Mouse (Mus musculus) urinary bladder, postnatal 25 days (tissue): Measurements from ENCODE around the gene Hk3.

Experiments used
- DNase-seq: peaks from one replicate; pipeline ENCODE4 v3.0.0; 2022; ENCODE audit warnings: low spot score

Hk3 gene

DNA sequence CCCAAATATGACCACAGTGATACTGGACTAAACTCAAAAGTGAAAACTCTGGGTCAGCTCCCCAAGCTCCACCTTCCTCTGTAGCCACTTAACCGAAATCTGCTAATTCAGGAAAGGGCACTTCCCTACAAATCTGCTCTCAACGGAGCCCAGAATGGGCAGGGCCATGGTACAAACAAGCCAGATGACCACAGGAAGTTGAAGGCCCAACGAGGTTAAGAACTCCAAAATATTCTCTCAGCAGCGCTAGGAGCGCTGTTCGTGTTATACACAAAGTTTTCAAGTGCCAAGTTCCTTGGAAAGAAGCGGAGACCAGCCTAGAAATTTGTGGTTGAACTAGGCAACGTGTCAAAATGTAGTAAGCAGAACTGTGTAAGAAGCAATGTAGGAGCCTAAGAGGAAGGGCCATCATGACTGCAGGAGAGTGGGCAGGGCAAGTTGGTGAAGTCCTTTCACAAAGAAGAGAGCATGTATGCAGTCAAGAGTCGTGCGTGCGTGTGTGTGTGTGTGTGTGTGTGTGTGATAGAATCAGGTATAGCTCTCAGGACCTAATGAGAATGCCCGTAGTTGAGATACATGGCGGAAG lies at the start of gene Hk3:
Gene Hk3 (minus strand): TSS at position 192 of the 586 bp plus-strand sequence.
- DNase-seq: no peak

DNA sequence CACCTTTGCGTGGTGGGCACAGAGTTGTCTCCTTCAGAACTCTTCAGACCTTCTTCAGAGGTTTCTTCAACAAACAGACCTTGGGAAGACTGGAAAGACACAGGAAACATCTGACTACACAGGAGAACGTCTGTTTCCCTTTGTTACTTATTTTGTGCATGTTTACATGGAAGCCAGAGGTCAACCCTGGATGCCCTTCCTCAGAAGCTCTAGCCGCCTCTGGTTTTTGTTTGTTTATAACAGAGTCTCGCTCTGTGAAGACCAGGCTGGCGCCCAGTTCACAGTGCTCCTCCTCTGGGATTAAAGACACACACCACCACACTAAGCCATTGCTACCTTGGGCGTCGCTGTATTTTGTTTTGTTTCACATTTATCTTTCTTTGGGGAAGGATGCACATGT lies 48.5 kb upstream of the Hk3 start:
- DNase-seq: no peak

DNA sequence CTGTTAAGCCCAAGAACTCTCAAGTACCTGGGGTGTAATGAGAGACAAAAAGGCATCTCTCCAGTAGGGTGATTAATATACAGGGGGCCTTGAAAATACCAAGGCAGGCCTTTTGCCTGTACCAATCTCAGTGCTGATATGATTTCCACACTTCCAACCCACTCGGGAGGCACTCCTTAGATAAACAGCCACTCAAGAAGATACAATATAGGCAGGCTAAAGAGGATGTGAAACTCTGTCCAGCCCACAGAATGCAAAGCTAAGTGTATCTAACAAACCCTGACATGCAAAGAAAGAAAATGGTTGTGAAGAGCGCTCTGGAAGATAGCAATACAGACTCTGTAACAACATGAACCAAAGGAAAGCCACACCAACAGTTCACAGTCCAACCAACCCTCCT lies 42.1 kb upstream of the Hk3 start:
- no peak for DNase-seq

DNA sequence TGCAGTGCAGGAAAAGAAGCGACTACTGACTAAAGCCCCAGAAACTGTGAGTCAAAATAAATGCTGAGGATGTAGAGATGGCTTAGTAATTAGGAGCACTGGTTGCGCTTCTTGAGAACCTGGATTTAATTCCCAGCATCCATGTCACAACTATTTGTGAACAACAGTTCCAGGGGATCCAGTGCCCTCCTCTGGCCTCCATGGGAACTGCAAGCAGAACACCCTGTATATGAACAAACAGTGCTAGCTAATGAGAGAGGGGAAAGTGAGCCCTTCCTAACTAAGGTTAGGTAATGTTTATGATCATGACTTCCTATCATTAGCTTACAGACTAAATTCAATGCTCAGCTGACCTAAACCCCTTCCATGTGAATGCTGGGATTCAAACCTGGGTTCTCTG lies 36.9 kb upstream of the Hk3 start:
- no peak for DNase-seq

DNA sequence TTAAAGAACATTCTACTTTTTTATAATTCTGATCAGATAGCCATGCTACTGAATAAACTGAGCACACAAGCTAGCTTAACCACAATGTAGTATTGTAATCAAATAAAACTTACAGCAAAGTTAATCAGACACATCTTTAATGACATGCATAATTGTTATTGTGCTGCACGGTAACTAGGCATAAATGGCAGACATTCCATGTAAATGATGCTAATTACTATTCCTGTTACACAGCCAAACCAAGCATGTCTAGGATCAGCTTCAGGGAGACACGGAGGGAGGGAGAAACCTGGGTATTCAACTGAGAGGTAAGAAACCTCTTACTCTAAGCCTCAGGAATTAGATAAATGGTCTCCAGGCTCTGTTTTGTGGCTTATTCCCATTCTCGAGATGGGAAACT lies 26.5 kb upstream of the Hk3 start:
- no peak for DNase-seq

DNA sequence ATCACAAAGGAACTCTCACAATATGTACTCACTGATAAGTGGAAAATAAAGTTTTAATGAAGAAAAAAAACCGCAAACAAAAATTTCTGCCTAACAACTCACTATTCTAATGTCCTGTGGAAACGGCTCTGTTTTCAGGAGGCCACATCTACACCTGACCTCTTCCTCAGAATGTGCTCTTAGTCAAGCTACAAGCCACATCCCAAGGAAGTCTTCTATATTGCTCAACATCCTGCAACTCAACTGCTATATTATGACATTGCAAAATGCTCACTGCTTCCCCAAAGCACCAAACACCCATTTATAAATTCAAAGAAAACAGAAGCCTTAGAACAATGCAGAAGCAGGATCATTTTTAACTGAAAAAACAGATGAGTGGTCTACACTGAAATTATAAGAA lies 18.8 kb upstream of the Hk3 start:
- no peak for DNase-seq

DNA sequence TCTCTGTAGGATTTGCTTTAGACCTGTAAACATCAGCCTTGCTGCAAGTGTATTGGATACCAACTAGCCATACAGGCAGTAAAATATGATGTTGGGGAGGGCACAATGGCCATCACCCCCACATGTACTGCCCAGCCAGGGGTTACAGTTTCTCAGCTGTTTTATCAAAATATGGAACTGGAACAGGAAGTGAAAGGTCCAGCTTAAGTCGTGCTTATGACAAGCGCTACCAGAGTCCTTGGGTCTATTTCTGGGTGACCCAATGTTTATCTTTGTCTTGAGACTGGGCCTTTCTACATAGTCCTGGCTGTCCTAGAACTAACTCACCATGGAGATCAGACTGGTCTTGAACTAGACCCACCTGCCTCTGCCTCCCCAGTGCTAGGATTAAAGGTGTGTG lies 3.0 kb upstream of the Hk3 start:
- no peak for DNase-seq

DNA sequence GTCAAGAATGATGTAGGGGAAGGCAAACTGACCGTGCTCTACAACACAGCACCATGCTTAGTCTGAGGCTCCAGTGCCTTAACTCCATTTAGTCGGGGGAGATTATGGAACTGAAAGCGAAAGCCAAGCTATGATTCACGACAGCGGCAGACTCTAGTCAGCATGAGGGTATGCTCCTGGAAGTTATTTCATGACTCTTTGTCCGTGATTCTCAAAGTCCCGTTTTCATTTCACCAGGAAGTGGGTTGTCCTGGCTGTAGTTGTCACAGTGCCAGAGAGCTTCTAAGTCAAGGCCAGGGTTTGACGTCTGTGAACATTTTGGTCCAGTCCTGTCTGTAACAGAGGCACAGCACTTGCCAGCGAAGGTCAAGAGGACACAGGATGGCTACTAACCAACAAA lies 1.5 kb upstream of the Hk3 start:
- no peak for DNase-seq

DNA sequence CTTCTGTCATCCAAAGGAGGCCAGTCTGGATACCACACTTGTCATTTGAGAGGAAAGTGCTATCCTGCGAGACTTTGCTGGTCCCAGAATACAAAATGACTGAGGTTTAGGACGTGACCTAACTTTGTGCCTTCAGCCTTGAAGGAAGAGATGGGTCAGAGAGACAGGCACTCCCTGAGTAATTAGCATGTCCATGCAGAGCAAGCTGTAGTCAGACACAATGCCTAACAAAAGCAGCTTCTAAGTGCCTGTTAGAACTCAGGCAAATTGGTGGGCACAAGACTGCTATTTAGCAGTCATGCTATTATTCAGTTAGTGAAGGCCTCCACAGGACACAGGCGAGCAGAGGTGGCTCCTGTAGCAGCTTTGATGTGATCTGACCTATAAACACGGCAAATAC lies 1.1 kb upstream of the Hk3 start:
- DNase-seq: no peak

DNA sequence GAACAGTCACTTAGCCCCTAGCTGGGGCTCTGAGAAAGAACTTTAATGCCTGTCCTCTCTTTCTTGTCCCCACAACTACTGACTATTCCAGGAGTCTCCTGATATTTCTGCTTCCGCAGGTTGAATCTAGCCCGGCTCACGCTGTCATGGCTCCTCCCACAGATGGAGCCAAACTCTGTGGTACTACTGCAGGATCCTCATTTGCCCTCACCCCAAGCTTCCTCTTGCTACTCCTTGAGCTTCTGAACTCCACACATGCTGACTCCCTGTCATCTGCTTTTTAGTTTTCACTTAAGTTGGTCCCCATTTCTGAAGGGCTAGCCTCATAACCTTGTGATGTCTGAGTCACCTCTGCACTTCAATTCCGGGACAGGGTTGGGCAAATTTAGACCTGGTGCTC lies 1.1 kb downstream of the Hk3 start:
- no peak for DNase-seq

- DNase-seq: no peak
These were observed 2.0 kb downstream of the Hk3 start for GRCm38 (mm10) chr13:55019181-55019580.

DNA sequence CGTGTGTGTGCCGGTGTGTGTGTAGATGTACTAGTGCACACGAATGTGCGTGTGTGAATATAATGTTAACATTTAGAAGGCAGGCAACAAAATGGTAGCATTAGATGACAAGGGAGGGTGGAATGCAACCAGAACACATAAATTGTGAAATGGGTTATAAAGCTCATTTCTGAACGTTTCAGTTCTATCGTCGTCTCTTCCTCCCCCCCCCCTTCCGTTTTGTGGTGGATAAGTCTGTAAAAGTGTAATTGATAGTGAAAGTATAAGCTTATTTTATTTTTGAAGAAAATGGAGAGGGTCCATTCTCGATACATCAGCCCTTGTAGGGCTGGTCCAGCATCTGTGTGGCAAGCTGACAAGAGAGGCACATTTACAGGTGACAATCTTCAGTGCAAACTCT lies 2.5 kb downstream of the Hk3 start:
- no peak for DNase-seq

- DNase-seq: no peak
These were observed 3.1 kb downstream of the Hk3 start for GRCm38 (mm10) chr13:55017898-55018599.

- DNase-seq: no peak
These were observed 3.9 kb downstream of the Hk3 start for GRCm38 (mm10) chr13:55017154-55017897.

DNA sequence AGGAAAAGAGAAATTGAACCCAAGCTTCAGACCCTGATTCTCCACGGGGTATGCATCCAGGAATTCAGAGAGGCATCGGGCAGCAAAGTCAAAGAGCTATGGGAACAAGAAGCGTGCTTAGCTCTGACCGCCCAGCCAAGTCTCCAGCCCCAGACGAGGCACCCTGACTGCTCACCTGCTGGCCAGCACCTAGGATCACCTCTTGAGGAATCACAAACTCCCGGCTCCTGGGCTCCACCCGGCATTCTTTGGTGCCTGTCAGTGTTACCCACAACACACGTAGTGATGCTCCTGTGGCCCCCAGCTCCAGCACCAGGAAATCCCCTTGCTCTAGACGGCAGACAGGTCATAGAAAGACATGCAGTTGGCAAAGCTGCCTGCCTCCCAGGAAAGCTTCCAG lies 6.7 kb downstream of the Hk3 start:
- DNase-seq: no peak

DNA sequence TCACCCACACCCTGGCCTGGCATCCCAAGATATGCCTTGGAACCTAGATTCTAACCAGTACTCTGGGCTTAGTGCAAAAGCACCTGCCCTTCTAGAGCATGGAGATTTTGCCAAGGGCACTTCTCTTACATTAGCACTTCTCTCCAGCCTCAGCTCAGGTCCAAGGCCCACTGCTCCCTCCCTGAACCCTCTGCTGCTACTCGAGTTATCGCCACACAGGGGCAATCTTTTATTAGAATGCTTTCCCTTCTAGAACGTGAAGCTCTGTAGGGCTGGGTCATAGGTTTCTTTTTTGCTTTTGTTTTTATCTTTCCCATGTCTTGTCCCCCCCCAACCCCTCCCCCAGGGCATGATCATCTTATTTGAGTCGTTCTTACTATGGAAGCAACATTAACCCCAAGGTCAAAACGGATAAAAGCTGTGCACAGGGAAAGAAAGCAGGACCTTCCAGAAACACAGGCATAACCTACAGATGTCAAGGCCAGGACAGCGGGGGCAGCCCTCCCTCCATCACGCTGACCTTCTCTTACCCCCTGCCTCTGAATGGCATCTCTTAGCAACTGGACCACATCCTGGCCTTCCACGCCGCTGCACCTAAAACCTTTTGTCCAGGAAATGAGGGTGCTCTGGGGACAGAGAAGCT lies 7.4 kb downstream of the Hk3 start:
- DNase-seq: no peak

DNA sequence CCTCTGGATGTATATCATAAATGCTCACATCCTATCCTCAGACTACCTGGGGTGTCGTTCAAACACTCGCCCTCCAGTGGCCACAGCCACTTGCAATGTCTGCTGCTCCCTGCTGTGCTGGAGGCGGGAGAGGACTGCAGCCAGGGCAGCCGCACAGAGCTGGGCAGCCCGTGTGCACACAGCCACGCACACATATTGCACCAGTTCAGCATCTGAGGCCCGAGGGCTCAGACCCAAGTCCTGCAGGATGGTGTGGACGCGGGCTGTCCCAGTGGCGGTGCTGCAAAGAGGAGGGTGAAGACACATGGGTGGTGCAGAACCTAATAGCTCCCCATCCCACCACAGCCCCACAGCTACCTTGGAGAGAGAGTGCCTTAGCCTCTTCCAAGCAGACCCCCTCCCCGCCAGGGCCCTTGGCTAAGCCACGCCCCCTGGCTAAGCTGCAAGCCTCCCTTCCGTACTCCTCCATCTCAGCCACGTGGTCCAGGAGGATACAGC lies 9.2 kb downstream of the Hk3 start:
- DNase-seq: no peak

- DNase-seq: no peak
These were observed 10.1 kb downstream of the Hk3 start for GRCm38 (mm10) chr13:55011103-55011502.

- DNase-seq: no peak
These were observed 12.6 kb downstream of the Hk3 start for GRCm38 (mm10) chr13:55008589-55008988.

DNA sequence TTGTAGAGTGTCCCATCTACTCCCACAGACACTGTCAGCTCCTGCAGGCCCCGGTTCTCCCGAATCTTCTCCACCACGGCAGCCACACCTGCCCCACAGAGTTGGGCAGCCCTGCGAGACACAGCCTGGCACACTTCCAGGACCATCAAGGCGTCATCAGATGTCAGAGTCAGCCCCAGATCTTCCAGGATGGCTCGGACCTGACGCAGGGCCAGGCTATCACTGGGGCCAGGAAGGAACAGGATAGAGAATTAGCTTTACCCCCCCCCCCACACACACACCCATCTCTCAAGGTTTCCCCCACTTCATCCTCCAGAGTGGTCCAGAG lies 14.8 kb downstream of the Hk3 start:
- no peak for DNase-seq

- DNase-seq: no peak
These were observed 15.3 kb downstream of the Hk3 start for GRCm38 (mm10) chr13:55005691-55006414.

GRCm38 (mm10) chr13:55004646-55005045 lies 16.5 kb downstream of the Hk3 start:
- peak; percentile 16 for DNase-seq
